Comparison of ENCODE assay signal across 8 mouse cellular contexts in the genomic region with DNA sequence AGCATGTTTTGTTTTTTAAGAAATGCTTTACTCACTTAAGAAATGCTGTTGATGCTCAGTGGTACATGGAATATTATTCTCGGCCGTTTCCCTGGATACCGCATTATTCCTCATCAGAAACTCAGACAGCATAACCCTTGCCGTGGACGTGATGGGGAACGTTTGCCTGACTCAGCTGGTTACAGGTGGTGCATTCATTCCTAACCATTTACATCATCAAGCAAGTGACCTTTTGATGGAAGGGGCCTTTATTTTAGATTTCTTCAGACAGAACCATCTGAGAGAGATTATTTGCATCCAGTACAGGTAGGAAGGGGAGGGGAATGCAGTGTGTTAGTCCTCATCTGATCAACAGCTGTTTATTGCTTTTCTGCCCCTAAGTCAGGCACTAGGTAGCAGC. TPM values are rescaled to one million over a fixed set of nuclear protein-coding genes. Genes with fewer than 3 reads are reported as not detected.
DNase-seq lines count a peak whose midpoint lies in the region; ATAC-seq lines count a peak whose summit lies in the region.
"Had no signal": no experiment of that assay in that cellular context is flagged by ENCODE, and none has a peak within 500 bp of the region (broad histone marks: within the 10 kb centered on the region; RNA-seq: fewer than 3 reads in every experiment).

No protein-coding gene starts in this region.

- no peak for DNase-seq in hindbrain, embryonic 10.5 days (ENCODE audit: low spot score)
- no peak for DNase-seq in midbrain, embryonic 10.5 days (ENCODE audit: low spot score)
- peak; percentile 10 for DNase-seq in induced T-regulatory cell, adult 2 months (ENCODE audit: low read depth)
- no peak for DNase-seq in embryo, embryonic 10.5 days (ENCODE audit: low spot score)

- no peaks in the 10 kb centered on the region for H3K36me3 ChIP-seq in hindbrain, embryonic 12.5 days
- no peaks in the 10 kb centered on the region for H3K36me3 ChIP-seq in hindbrain, embryonic 10.5 days
- no peaks in the 10 kb centered on the region for H3K36me3 ChIP-seq in midbrain, embryonic 10.5 days
- no peaks in the 10 kb centered on the region for H3K36me3 ChIP-seq in midbrain, embryonic 13.5 days
- H3K36me3 ChIP-seq in stomach, embryonic 16.5 days (ENCODE audit: control insufficient read depth, insufficient read depth, low read length): no peaks in the 10 kb centered on the region

- no peak for ATAC-seq in hindbrain, embryonic 12.5 days (ENCODE audit: low FRiP score)
- no peak for ATAC-seq in midbrain, embryonic 13.5 days
- ATAC-seq in stomach, embryonic 16.5 days (ENCODE audit: insufficient read depth, low FRiP score): no peak
- ATAC-seq: hindbrain, embryonic 16.5 days had no signal

- peaks cover 56% of the 10 kb centered on the region for H3K27me3 ChIP-seq in hindbrain, embryonic 12.5 days
- H3K27me3 ChIP-seq in hindbrain, embryonic 10.5 days (ENCODE audit: insufficient read depth, poor library complexity, severe bottlenecking): peaks cover 51% of the 10 kb centered on the region
- peaks cover 82% of the 10 kb centered on the region for H3K27me3 ChIP-seq in midbrain, embryonic 10.5 days (ENCODE audit: low read depth, poor library complexity, severe bottlenecking)
- peaks cover 87% of the 10 kb centered on the region for H3K27me3 ChIP-seq in midbrain, embryonic 13.5 days
- H3K27me3 ChIP-seq in stomach, embryonic 16.5 days (ENCODE audit: control insufficient read depth, insufficient read depth, low read length): no peaks in the 10 kb centered on the region

- H3K4me3 ChIP-seq in hindbrain, embryonic 12.5 days: no peak overlapping the region
- H3K4me3 ChIP-seq in hindbrain, embryonic 10.5 days: no peak overlapping the region
- 0 out of 2 replicates have a peak overlapping the region, but pooled peaks have one; percentile 5 for H3K4me3 ChIP-seq in midbrain, embryonic 10.5 days
- H3K4me3 ChIP-seq in midbrain, embryonic 13.5 days (replicated peaks): no peak overlapping the region
- H3K4me3 ChIP-seq in stomach, embryonic 16.5 days (replicated peaks; ENCODE audit: low read length): no peak overlapping the region

- no peak overlapping the region for H3K27ac ChIP-seq in hindbrain, embryonic 12.5 days
- no peak overlapping the region for H3K27ac ChIP-seq in hindbrain, embryonic 10.5 days
- no peak overlapping the region for H3K27ac ChIP-seq in midbrain, embryonic 10.5 days (replicated peaks)
- no peak overlapping the region for H3K27ac ChIP-seq in midbrain, embryonic 13.5 days
- no peak overlapping the region for H3K27ac ChIP-seq in stomach, embryonic 16.5 days (ENCODE audit: low read length)

- no peaks in the 10 kb centered on the region for H3K9me3 ChIP-seq in hindbrain, embryonic 12.5 days (replicated peaks)
- no peaks in the 10 kb centered on the region for H3K9me3 ChIP-seq in hindbrain, embryonic 10.5 days
- H3K9me3 ChIP-seq in midbrain, embryonic 10.5 days (replicated peaks): no peaks in the 10 kb centered on the region
- no peaks in the 10 kb centered on the region for H3K9me3 ChIP-seq in midbrain, embryonic 13.5 days
- no peaks in the 10 kb centered on the region for H3K9me3 ChIP-seq in stomach, embryonic 16.5 days (replicated peaks; ENCODE audit: control insufficient read depth, low read length)

- 17% methylated on average over 6 of the region's 6 CpGs for WGBS in hindbrain, embryonic 12.5 days
- WGBS in hindbrain, embryonic 10.5 days: 12% methylated on average over 6 of the region's 6 CpGs
- 15% methylated on average over 6 of the region's 6 CpGs for WGBS in midbrain, embryonic 10.5 days
- WGBS in midbrain, embryonic 13.5 days: 10% methylated on average over 6 of the region's 6 CpGs
- 47% methylated on average over 6 of the region's 6 CpGs for WGBS in stomach, embryonic 16.5 days

- peaks cover 39% of the 10 kb centered on the region for H3K4me1 ChIP-seq in hindbrain, embryonic 12.5 days
- peaks cover 79% of the 10 kb centered on the region for H3K4me1 ChIP-seq in hindbrain, embryonic 10.5 days (replicated peaks)
- peaks cover 87% of the 10 kb centered on the region for H3K4me1 ChIP-seq in midbrain, embryonic 10.5 days
- peaks cover 50% of the 10 kb centered on the region for H3K4me1 ChIP-seq in midbrain, embryonic 13.5 days (replicated peaks)
- peaks cover 52% of the 10 kb centered on the region for H3K4me1 ChIP-seq in stomach, embryonic 16.5 days (ENCODE audit: control insufficient read depth, insufficient read depth, low read length)

- H3K4me2 ChIP-seq in hindbrain, embryonic 12.5 days (replicated peaks): 0 out of 2 replicates have a peak overlapping the region, but pooled peaks have one; percentile 83
- no peak overlapping the region for H3K4me2 ChIP-seq in midbrain, embryonic 13.5 days (replicated peaks)
- H3K4me2 ChIP-seq in stomach, embryonic 16.5 days (ENCODE audit: low read depth, low read length): peak overlapping the region; percentile 99; the same call in 1 of the 2 replicates

- no peak overlapping the region for H3K9ac ChIP-seq in hindbrain, embryonic 12.5 days
- H3K9ac ChIP-seq in midbrain, embryonic 13.5 days (replicated peaks): no peak overlapping the region
- H3K9ac ChIP-seq in stomach, embryonic 16.5 days (ENCODE audit: low read length): no peak overlapping the region

RNA-seq across cellular contexts. Expression of a gene that starts 50.7 kb away (rescaled TPM):
- polyA plus RNA-seq in hindbrain, embryonic 12.5 days (2016; fragmentation: Nextera tagmentation; extraction: Ambion mirVana): 6.1 and 6.4 TPM in 2 replicates
- polyA plus RNA-seq in hindbrain, embryonic 10.5 days (2016; fragmentation: Nextera tagmentation; extraction: Ambion mirVana): 6.5 and 7.7 TPM in 2 replicates
- polyA plus RNA-seq in midbrain, embryonic 10.5 days (2016; fragmentation: Nextera tagmentation; extraction: Ambion mirVana): 4.5 and 4.8 TPM in 2 replicates
- 2.5 and 2.7 TPM in 2 replicates for polyA plus RNA-seq in midbrain, embryonic 13.5 days (2015; fragmentation: Nextera tagmentation; extraction: Ambion mirVana)
- polyA plus RNA-seq in stomach, embryonic 16.5 days (2015; fragmentation: Nextera tagmentation; extraction: Ambion mirVana): 13.5 and 14.1 TPM in 2 replicates
